Mouse (Mus musculus) bone marrow, adult 2 months (tissue): ENCODE results near the gene Nudt22.

ENCODE experiments used
- CTCF ChIP-seq: fragments of 200-500 bp; IDR thresholded peaks from 2 replicates; pipeline ENCODE4 v1.5.1; 2011; ENCODE audit warnings: low read length, control low read depth; ENCODE audit not compliant: control insufficient read depth, insufficient read depth
- POLR2A ChIP-seq: fragments of 200-500 bp; IDR thresholded peaks from 2 replicates; pipeline ENCODE4 v1.6.1; 2011; ENCODE audit warnings: low read depth, mild to moderate bottlenecking, control low read depth, low read length, borderline replicate concordance; ENCODE audit not compliant: control insufficient read depth

DNA sequence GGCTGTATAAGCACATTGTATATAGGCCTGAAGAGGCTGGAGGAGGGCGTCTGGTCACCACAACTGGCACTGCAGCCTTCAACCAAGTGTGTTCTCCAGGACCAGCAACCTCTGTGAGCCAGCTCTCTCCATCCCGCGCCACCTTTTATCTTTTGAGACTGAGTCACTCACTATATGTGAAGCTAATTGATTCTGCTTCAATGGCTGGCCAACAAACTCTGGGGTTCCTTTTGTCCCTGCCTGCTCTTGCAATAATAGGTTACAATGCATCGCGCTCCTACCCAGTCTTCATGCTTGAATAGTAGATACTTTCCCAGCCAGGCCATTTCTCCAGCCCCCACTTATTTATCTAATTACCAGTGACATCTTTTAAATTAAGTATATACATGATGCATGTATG is 12.3 kb downstream of the Nudt22 start:
- TF ChIP-seq POLR2A (no peak), CTCF (no peak)
